Mouse (Mus musculus) neural tube, embryonic 14.5 days (tissue): Measurements from ENCODE around the gene Nenf. TPM values are rescaled to one million over a fixed set of nuclear protein-coding genes. Genes with fewer than 3 reads are reported as not detected.

Source experiments
- ATAC-seq: fragments of 200-750 bp; cut with Nextera tagmentation; 2 replicates; pipeline ENCODE4 v1.8.0; 2017; ENCODE audit warnings: low read depth, mild to moderate bottlenecking, moderate TSS enrichment, moderate library complexity
- H3K27ac ChIP-seq: fragments of 300-500 bp; sonication (generic); 2 replicates; pipeline ENCODE4 v1.5.1; 2014; ENCODE audit warnings: low read depth, mild to moderate bottlenecking, control low read depth, low read length, moderate library complexity, mixed read lengths
- H3K27me3 ChIP-seq: fragments of 300-500 bp; sonication (generic); 2 replicates; pipeline ENCODE4 v1.6.1; 2014; ENCODE audit warnings: low read length; ENCODE audit not compliant: control insufficient read depth, insufficient read depth
- H3K36me3 ChIP-seq: fragments of 300-500 bp; sonication (generic); 2 replicates; pipeline ENCODE4 v1.6.1; 2014; ENCODE audit warnings: low read length, mixed read lengths; ENCODE audit not compliant: control insufficient read depth, insufficient read depth
- H3K4me1 ChIP-seq: fragments of 300-500 bp; sonication (generic); 2 replicates; pipeline ENCODE4 v1.6.1; 2014; ENCODE audit warnings: low read length; ENCODE audit not compliant: control insufficient read depth, insufficient read depth
- H3K4me2 ChIP-seq: fragments of 300-500 bp; sonication (generic); 2 replicates; pipeline ENCODE4 v1.6.1; 2014; ENCODE audit warnings: mild to moderate bottlenecking, low read depth, low read length, control low read depth
- H3K4me3 ChIP-seq: fragments of 300-500 bp; sonication (generic); 2 replicates; pipeline ENCODE4 v1.5.1; 2014; ENCODE audit warnings: low read depth, low read length, control low read depth, mixed read lengths
- H3K9ac ChIP-seq: fragments of 300-500 bp; sonication (generic); replicated peaks from 2 replicates; pipeline ENCODE4 v1.6.1; 2014; ENCODE audit warnings: low read depth, mild to moderate bottlenecking, control low read depth, low read length, mixed read lengths
- H3K9me3 ChIP-seq: fragments of 300-500 bp; sonication (generic); 2 replicates; pipeline ENCODE4 v1.6.1; 2016; ENCODE audit warnings: low read length; ENCODE audit not compliant: control insufficient read depth
- WGBS: fragments of 180-500 bp; shearing (Covaris S2); extraction: QIAGEN DNeasy Blood & Tissue Kit; methylation state at CpG from one replicate; pipeline ENCODE4 v1.1.7; 2014; 5-methylcytosine and 5-hydroxymethylcytosine counted together
- polyA plus RNA-seq: library from polyadenylated mRNA; unstranded; fragments of >200 nt; fragmentation: Nextera tagmentation; extraction: Ambion mirVana; gene quantifications from 2 replicates; pipeline ENCODE4 v1.2.1, GENCODE M21; 2014

Gene Nenf
- polyA plus RNA-seq, 1 experiment from 2014 or later, result 167 TPM

GRCm38 (mm10) chr1:191267856-191268255 is 50.1 kb downstream of the Nenf start:
- Histone ChIP-seq H3K9me3 (no peaks in the 10 kb centered on the region), H3K9ac (no peak overlapping the region), H3K27me3 (no peaks in the 10 kb centered on the region), H3K4me2 (no peak overlapping the region), H3K4me1 (no peaks in the 10 kb centered on the region), H3K36me3 (no peaks in the 10 kb centered on the region), H3K4me3 (no peak overlapping the region), H3K27ac (no peak overlapping the region)
- 14% methylated on average over 5 of the region's 5 CpGs for WGBS
- no peak for ATAC-seq

DNA sequence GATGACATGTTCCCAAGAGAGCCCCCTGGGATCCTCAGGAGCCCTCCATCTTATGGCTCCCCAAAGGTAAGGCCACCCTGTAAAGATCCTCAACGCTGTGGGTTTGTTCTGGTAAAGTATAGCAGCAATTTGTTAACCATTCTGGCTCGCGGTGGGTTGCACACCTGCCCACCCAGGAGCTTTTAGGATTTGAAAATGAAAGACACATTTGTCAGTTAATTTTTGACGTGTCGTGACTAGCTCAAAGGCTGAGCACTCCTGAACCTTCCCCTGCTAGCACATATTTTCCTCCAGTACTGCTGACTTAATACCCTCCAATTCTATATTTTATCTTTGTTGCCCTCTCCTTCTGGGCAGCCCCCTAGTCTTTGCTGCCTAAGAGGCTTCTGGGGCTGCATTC is 50.8 kb downstream of the Nenf start:
- Histone ChIP-seq H3K4me1 (no peaks in the 10 kb centered on the region), H3K9me3 (no peaks in the 10 kb centered on the region), H3K36me3 (no peaks in the 10 kb centered on the region), H3K27me3 (no peaks in the 10 kb centered on the region), H3K27ac (no peak overlapping the region), H3K4me3 (no peak overlapping the region), H3K4me2 (no peak overlapping the region), H3K9ac (no peak overlapping the region)
- WGBS, result 89% methylated on average over 5 of the region's 5 CpGs
- ATAC-seq, result no peak

DNA sequence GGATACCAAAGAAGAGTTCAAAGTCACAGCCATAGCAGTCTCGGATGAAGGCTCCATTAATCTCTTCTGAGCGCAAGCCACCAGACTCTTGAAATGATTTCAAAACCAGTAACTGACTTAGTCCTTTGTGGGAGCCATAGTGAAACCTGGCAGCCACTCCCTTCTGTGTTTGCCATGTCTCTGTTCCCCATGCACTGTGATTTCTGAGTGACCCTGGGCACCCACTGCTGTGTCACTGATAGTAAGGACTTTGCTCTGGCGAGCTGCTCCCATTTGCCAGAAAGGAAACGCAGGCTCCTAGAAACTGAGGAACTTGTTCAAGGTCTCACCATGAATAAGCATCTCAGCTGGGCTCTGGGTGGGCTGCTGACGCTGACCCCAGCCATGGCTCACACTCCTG is 54.5 kb downstream of the Nenf start:
- Histone ChIP-seq H3K36me3 (no peaks in the 10 kb centered on the region), H3K4me3 (no peak overlapping the region), H3K9ac (no peak overlapping the region), H3K4me2 (no peak overlapping the region), H3K27me3 (no peaks in the 10 kb centered on the region), H3K27ac (no peak overlapping the region), H3K9me3 (no peaks in the 10 kb centered on the region), H3K4me1 (no peaks in the 10 kb centered on the region)
- WGBS, result 90% methylated on average over 5 of the region's 5 CpGs
- ATAC-seq, result no peak

DNA sequence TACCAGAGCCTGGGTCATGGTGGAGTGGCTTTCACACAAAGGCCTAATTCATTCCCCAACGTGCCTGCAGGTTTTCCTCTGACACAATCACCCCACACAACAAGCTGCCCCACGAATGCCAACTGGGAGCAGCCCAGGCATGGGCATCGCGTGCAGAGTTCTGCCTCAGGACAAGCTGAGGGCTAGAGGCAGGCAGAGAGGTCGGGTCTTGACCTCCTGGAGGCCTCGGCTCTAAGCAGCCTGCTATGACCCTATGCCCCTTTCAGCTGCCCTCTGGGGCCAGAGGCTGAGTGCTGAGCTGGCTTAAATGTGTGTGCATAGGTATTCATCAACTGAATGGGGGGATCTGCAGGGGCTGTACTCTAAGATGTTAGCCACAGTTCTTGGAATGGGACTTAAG is 56.1 kb downstream of the Nenf start:
- H3K36me3 ChIP-seq, result no peaks in the 10 kb centered on the region
- no peak overlapping the region for H3K9ac ChIP-seq
- H3K4me3 ChIP-seq, result no peak overlapping the region
- no peaks in the 10 kb centered on the region for H3K9me3 ChIP-seq
- H3K27ac ChIP-seq, result no peak overlapping the region
- ATAC-seq, result peak; percentile 24; the same call in 1 of the 2 replicates
- no peaks in the 10 kb centered on the region for H3K27me3 ChIP-seq
- H3K4me2 ChIP-seq, result no peak overlapping the region
- no peaks in the 10 kb centered on the region for H3K4me1 ChIP-seq
- 31% methylated on average over 6 of the region's 6 CpGs for WGBS

- Histone ChIP-seq H3K4me2 (no peak overlapping the region), H3K4me1 (no peaks in the 10 kb centered on the region), H3K27ac (no peak overlapping the region), H3K9ac (no peak overlapping the region), H3K9me3 (no peaks in the 10 kb centered on the region), H3K27me3 (no peaks in the 10 kb centered on the region), H3K36me3 (no peaks in the 10 kb centered on the region), H3K4me3 (no peak overlapping the region)
- 69% methylated on average over 5 of the region's 5 CpGs for WGBS
- no peak for ATAC-seq
These were observed 58.3 kb downstream of the Nenf start for GRCm38 (mm10) chr1:191259661-191260060.

GRCm38 (mm10) chr1:191259121-191259520 is 58.9 kb downstream of the Nenf start:
- Histone ChIP-seq H3K9ac (no peak overlapping the region), H3K4me1 (no peaks in the 10 kb centered on the region), H3K9me3 (no peaks in the 10 kb centered on the region), H3K36me3 (no peaks in the 10 kb centered on the region), H3K27me3 (no peaks in the 10 kb centered on the region), H3K4me2 (no peak overlapping the region), H3K4me3 (no peak overlapping the region), H3K27ac (no peak overlapping the region)
- ATAC-seq, result no peak
- 40% methylated on average over 7 of the region's 7 CpGs for WGBS

- Histone ChIP-seq H3K4me2 (no peak overlapping the region), H3K27ac (no peak overlapping the region), H3K9ac (no peak overlapping the region), H3K36me3 (no peaks in the 10 kb centered on the region), H3K4me1 (no peaks in the 10 kb centered on the region), H3K27me3 (no peaks in the 10 kb centered on the region), H3K4me3 (no peak overlapping the region), H3K9me3 (no peaks in the 10 kb centered on the region)
- WGBS, result 74% methylated on average over 3 of the region's 3 CpGs
- ATAC-seq, result no peak
These were observed 59.5 kb downstream of the Nenf start for GRCm38 (mm10) chr1:191258521-191258920.

DNA sequence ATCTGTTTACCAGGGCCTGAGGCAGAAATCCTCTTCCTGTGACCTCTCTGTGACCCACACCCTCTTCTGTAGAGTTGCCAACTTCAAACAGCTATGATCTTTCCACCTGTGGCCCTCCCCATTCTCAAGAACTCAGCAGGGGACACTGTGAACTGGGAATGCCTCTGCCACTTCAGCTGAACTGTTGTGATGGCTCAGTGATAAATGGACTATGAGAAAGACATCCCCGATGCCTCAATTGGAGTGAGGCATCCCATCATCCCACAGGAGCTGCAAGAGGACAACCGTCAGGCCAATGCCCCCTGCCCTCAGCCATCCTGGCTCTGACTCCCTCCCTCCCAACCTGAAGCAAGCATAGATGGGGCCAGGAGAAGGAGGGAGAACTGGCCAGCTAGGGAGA is 60.0 kb downstream of the Nenf start:
- 14% methylated on average over 2 of the region's 2 CpGs for WGBS
- H3K27ac ChIP-seq, result no peak overlapping the region
- H3K27me3 ChIP-seq, result no peaks in the 10 kb centered on the region
- no peaks in the 10 kb centered on the region for H3K36me3 ChIP-seq
- no peak overlapping the region for H3K9ac ChIP-seq
- no peaks in the 10 kb centered on the region for H3K9me3 ChIP-seq
- H3K4me2 ChIP-seq, result no peak overlapping the region
- no peak overlapping the region for H3K4me3 ChIP-seq
- no peak for ATAC-seq
- H3K4me1 ChIP-seq, result no peaks in the 10 kb centered on the region

DNA sequence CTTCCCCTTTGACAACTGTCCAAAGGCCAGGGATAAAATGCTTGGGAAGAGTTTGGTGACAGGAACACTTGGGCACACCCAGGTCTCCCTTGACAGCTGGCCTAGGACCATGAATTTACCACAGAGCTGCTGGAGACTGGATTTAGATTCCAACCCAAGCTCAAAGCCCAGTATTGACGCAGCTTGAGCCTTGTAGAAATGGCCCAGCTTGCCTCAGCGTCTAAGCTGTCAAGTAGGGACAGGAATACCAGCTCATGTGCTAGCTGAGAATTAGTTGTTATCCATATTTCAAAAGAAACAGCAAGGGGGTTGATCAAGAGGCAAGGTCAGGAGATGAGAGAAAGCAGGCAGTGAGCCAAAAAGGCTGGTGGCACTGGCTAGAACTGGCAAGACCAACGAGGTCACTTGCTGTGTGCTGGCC is 60.6 kb downstream of the Nenf start:
- 83% methylated on average over 3 of the region's 3 CpGs for WGBS

More for the DNA sequence above, 60.6 kb downstream of the Nenf start:
- H3K36me3 ChIP-seq, result no peaks in the 10 kb centered on the region
- no peak overlapping the region for H3K4me2 ChIP-seq
- H3K4me1 ChIP-seq, result no peaks in the 10 kb centered on the region
- no peak overlapping the region for H3K9ac ChIP-seq
- no peaks in the 10 kb centered on the region for H3K27me3 ChIP-seq
- ATAC-seq, result no peak
- H3K9me3 ChIP-seq, result no peaks in the 10 kb centered on the region
- H3K27ac ChIP-seq, result no peak overlapping the region
- H3K4me3 ChIP-seq, result no peak overlapping the region
